Mouse (Mus musculus) cerebellum, adult 8-10 months (tissue): ENCODE results near the gene Fancc.
"Not testable (repeated sequence)": the region's sequence is repeated elsewhere in the genome, so short reads cannot be mapped to it uniquely, and the experiment has no call there.

Experiments
- DNase-seq: peaks from one replicate; pipeline ENCODE4 v3.0.0; 2022

Fancc gene

DNA sequence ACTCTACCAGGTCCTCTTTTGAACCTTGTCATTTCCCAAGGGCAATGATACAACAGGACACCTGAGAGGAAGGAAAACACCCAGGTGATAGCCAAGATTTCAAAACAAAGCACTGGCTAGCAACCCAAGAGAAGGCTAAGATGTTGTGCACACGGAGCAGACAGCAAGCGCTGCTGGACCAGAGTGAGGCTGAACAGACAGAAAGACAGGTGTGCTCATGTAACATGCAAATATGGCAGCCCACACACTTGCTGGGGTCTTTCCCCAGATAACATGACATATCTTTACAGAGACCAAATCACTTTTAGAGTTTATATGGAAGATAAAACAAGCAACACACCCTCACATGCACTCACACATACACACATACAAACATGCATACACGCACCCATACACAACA, 152.6 kb downstream of the Fancc start:
- no peak for DNase-seq

- no peak for DNase-seq
Observed at GRCm38 (mm10) chr13:63342781-63343180, 154.3 kb downstream of the Fancc start.

GRCm38 (mm10) chr13:63339946-63340345, 157.1 kb downstream of the Fancc start:
- no peak for DNase-seq

DNA sequence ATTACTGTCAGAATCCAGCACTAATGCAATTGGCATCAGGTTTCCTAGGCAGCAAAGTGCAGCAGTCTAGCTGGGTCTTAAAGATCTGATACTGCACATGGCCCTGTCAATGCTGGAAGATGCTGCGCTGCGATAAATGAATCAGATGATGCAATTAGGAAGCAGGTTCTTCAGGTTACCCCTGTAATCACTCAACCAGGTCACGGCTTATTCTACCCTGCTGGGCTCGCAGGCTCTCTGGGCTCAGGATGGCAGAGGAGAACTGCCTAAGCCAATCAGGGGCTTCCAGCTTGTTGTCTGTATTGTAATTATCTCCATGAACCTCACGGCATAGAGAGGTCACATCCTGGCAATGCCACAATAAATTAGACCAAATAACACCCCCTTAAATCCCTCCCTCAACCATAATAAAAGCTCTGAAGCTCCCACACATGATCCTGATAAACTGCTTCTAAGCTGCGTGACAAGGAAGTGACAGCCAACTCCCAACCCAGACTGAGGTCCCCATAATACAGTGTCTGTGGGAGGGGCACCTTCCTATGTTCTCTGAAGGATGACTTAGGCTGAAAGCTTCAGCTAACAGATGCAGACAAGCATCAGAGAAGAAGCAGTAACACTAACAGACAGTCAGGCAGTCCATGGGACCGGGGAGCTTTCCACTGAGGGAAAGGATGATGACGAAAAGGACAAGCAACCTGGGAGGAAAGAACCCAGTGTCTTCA, 159.7 kb downstream of the Fancc start:
- no peak for DNase-seq

DNA sequence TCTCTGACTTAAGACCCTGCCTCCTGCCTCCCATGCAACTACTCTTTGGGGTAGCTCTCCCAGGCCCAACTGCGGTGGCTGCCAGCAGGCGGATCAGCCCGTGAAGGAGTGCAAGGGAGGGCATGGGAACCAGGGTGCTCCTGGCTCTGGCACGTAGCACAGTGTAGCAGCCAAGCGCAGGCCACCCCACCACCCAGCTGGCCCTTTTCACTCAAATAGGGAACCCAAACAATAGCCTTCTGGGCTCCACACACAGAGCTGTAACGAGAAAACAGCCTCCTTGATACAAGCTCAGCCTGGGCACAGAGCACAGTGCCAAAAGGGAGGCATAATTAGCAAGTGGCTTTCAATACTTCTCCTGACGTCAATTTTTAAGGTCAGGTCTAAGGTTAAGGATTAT, 160.7 kb downstream of the Fancc start:
- DNase-seq: no peak

DNA sequence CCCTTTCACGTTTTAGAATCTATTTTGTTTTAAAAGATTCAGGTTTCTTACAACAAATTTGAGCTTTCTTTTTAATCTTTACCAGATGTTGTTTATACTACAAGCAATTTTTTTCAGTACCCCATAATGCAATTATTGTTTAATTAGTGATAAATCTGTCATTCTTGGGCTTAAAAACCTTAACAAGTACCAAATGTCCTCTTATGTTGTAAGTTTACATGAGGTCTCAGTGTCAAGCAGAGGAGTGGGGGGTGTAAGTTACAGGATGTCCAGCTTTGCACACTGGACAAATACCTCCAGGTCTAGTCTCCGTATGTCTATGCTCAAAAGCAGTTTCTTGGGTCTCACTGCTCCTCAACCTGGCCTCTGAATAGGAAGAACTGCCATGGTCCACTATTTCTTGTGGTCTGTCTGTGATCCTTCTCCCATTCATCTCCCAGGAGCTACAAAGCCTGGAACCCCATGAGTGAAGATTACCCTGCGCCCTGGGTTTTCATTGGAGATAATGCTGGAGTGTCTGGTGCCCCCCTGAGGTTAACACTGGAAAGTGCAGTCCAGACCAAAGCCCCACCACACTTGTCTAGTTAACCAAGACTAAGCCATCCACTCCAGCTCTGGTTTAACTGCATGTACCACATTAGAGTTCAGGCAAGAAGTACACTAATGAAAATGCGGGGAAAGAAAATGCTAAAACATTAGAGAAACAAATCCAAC, 161.5 kb downstream of the Fancc start:
- peak; percentile 46 for DNase-seq

DNA sequence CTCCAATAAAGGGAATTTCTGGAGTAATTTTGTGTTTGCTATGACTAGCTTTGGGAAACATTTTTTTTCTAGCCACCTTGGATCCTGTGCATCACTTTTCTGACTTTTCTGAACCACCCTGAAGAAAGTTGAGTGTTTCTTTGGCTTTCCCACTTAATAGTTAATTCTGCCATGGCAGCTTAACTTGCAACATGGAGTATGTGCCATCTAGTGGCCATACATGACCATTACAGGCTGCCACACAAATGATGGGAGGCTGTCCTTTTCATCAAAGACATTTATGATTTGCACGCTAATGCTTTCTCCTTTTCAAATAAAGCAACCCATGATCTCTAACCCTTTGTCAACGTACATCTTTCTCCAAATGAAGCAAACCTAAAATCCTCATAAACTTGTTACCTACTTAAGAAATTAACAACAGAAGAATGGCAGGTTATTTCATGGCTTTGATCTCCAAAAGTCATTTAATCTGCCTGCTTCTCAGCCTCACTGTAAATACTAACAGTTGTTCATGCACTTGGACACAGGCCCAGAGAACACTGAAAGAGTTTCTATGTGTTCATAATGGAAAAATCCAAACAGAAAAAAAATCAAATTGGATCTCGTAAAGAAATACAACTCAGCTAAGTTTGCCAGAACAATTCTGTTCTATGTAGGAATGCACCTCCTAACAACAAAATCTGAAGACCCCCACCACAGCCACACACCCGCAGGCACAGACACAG, 164.3 kb downstream of the Fancc start:
- peak; percentile 66 for DNase-seq

DNA sequence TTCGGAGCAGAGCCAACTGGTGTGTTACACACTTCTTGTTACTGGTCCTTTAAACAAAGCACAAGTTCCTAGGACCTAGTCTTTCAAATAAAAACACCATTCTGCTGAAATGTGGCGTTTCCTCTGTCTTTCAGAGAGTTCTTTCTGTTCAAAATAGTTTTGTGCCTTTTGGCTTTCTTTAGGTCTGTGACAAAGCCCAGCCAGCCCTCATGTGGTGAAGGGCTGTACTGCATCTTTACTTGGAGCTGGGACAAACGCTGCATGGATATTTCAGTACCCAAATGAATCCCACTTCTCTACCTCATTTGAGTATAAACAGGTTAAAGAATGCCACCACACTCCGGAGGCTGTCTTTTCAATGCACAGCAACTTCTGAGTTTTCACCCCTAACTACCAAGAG, 165.7 kb downstream of the Fancc start:
- DNase-seq: peak; percentile 66

DNA sequence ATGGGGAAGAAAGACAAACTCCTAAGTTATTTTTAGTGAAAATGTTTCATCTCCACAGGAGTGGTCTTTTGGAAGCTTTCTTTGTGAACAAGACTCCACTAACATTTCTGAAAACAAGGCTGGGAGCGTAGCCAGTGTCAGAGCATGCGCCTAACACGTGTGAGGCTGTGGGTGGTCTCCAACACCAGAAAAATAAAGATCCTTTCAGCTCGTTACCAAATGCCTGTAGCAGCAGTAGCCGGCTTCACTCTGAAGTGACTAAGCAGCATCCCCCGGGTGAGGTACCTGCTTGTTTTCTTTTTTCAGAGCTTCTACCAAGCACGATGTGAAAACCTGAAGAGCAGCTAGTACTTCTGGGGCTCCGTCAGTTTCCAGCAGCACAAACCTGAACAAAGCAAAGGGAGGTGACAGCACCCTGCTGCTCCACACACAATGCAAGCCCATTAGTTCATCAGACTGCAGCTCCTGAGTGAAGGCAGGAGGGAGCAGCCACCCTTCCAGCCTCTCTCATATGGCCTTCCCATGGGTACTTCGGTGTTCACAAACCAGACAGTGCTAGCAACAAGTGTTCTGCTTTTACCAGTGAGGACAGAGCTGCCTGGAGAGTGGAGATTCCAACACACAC, 166.7 kb downstream of the Fancc start:
- DNase-seq: no peak

- DNase-seq: no peak
Observed at GRCm38 (mm10) chr13:63326015-63326414, 171.1 kb downstream of the Fancc start.

DNA sequence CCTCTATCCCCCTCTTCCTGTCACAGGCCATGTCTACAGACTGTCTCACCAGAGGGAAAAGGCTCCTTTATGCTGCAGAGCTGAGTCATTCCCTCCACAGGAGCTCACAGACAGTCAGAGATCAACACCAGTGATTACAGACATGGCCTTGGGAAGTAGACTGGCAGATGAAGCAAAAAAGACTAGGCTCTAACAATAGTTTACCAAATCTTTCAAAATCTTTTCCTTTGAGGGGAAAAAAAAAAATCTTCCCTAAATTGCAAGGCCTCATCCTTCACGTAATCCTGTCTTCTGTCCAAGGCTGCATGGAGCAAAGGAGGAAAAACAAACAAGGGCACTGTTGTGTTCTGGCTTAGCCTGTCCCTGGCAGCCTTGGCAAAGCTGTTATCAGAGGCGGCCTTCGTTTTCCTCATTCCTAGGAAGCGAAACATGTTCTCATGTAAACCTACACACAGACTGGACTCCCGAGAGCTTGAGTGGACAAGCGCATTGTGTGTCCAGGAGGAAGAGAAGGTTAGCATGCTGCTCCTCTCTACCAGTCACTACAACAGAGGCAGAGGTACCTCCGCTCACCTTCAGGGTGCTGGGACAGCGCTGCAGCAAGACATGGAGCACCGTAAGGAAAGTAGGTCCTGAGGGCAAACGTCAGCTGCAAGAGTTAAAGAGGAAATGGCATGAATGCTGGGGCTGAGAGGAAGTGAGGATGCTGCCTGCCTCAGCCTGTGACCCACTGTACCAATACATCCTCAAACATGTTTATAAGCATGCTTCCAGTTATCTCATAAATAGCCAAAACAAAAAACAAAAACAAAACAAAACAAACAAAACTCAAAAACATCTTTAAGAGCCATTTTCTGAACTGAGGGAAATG, 171.9 kb downstream of the Fancc start:
- no peak for DNase-seq

DNA sequence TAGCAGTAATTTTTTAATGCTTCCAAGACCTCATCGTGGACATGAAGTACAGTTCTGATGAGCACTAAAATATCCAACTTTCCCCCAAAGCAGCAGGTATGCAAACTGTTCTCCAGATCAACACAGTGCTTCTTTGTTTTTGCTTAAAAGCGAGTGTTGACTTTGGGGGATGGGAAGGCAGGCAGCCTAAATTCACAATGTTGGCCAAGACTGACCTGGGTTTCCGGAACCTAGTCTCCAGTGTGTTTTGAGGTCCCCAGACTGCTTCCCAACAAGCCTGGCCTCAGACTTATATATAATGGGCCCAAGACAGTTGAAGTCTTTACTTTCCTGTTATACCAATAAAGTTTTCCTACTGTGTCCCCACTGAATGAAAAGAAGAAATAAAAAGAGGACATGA, 172.8 kb downstream of the Fancc start:
- no peak for DNase-seq

DNA sequence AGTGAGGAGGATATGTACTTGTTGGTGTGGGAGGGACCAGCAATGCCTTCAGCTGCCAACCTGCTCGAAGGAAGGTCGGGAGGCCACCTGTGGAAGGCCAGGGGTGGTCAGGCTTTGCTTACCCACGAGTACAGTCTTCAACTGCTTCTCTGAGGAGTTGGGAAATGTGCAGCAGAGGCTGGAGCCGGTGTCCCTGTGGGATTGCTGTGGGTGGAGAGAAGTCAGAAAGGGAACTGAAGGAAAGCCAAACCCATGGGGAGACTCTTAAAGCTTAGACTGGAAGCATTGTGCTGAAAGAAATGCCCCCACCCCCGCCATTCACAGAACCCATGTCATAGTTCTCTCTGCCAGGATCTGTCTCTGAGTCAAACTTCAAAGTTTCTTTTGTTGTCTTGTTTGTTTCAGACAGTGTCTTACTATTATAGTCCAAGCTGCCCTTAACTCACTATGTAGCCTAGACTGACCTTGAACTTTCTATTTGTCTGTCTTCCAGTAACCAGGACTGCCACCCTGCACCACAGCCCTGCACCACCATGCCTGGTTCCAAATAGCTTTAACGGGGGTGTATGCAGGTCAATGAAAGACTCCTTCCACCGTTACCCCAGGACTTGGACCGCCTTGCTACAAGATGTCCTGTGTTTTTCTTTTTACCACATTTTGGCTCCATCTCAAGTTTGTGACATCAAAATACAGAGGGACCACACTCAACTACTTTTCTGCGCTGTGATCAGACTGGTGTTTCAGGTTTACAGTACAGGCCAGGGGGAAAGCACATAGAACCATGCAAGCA, 173.6 kb downstream of the Fancc start:
- DNase-seq: no peak

GRCm38 (mm10) chr13:63322756-63323155, 174.3 kb downstream of the Fancc start:
- no peak for DNase-seq

DNA sequence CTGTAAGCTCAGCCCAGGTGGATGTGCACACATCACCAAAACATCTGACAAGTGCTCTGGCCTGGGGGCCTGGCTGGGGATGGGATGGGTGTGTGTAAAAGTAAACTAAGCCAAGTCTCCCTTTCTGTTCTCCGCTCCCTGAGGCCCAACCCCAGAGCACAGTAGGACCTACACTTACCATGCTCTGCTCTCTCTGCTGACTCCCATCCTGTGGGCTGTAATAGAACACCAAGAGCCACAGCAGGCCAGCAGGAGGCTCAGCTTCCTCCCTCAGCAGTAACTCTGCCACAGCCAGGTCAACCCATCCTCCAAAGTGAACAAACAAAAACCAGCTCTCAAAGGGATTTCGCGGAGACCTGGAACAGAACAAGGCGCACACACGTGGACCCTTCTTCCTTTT, 175.4 kb downstream of the Fancc start:
- no peak for DNase-seq

GRCm38 (mm10) chr13:63319814-63320213, 177.3 kb downstream of the Fancc start:
- peak; percentile 5 for DNase-seq

DNA sequence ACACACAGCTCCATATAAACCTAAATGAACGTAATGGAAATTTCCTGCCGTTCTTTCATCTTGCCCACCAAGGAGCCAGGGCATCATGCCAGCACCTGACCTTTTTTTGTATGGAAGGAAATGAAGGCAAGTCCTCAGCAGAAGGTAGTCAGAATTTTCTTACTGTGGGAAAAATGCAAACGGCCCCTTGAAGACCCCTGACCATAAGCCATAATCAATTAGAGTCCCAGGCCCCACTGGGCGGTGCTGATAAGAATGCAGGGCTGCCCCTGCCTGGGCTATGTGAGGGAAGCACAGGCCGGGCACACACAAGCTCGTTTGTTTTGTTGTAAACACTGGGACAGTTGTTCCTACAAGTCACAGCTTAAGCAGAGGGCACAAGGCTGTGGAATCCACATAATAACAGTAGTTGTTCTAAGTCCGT, 179.4 kb downstream of the Fancc start:
- peak; percentile 46 for DNase-seq

DNA sequence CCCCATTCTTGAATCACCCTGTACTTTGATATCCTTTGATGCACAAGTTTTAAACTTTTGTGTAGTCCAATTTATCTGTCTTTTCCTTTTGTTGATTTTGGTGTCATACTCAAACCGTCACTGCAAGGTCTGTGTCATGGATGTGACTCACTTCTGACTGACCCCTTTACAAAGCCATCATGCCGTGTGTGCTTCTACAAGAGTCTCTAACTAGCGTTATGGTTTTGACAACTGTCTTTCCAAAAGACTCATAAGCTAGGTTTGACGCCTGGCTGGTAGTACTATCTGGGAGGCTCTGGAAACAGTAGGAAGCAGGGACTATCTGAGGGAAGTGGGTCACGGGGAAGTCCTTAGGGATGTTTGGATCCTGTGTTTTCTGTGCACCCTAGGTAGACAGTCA, 180.7 kb downstream of the Fancc start:
- no peak for DNase-seq

- DNase-seq: no peak
Observed at GRCm38 (mm10) chr13:63315777-63316176, 181.3 kb downstream of the Fancc start.

GRCm38 (mm10) chr13:63315111-63315510, 182.0 kb downstream of the Fancc start:
- not testable (repeated sequence) for DNase-seq

DNA sequence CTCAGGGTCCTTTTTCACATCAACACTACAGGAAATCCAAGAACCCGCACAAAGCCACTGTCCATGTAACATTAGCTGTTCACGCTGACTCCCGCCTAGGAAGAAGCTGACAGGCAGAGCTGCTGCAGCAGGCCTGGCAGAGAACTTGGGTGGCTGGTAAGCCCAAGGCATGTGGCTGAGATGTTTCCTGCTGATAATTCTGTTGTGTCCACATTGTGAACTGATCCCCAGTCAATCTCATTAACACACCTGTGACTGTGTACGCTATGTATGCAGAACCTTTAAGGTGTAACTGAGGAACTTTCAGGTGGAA, 182.5 kb downstream of the Fancc start:
- no peak for DNase-seq
